24 mouse cellular contexts compared by ENCODE assay signal in genomic region chr10:88295091-88295490, GRCm38 (mm10).
DNase-seq lines count a peak whose midpoint lies in the region; ATAC-seq lines count a peak whose summit lies in the region.
"Had no signal": no experiment of that assay in that cellular context is flagged by ENCODE, and none has a peak within 500 bp of the region (broad histone marks: within the 10 kb centered on the region; RNA-seq: fewer than 3 reads in every experiment).

No protein-coding gene starts in this region.

- no peak overlapping the region for H3K9ac ChIP-seq in forebrain, embryonic 12.5 days
- H3K9ac ChIP-seq: embryonic facial prominence, embryonic 15.5 days; forebrain, embryonic 13.5 days; hindbrain, embryonic 14.5 days; limb, embryonic 12.5 days; lung, embryonic 15.5 days; midbrain, embryonic 15.5 days had no signal

- 89% methylated on average over 6 of the region's 6 CpGs for WGBS in forebrain, embryonic 12.5 days

- no peak for ATAC-seq in forebrain, embryonic 12.5 days (ENCODE audit: low FRiP score)
- ATAC-seq: forebrain, embryonic 13.5 days; intestine, postnatal 0 days; midbrain, embryonic 15.5 days had no signal

- no peaks in the 10 kb centered on the region for H3K36me3 ChIP-seq in forebrain, embryonic 12.5 days (replicated peaks)
- H3K36me3 ChIP-seq: embryonic facial prominence, embryonic 10.5 days; embryonic facial prominence, embryonic 15.5 days; G1E; limb, embryonic 12.5 days; lung, embryonic 15.5 days; midbrain, embryonic 10.5 days; midbrain, embryonic 15.5 days had no signal

- H3K4me2 ChIP-seq in forebrain, embryonic 12.5 days, result no peak overlapping the region
- H3K4me2 ChIP-seq: embryonic facial prominence, embryonic 15.5 days; forebrain, embryonic 13.5 days; hindbrain, embryonic 14.5 days; limb, embryonic 12.5 days; liver, embryonic 11.5 days; lung, embryonic 15.5 days; midbrain, embryonic 15.5 days had no signal

- no peaks in the 10 kb centered on the region for H3K4me1 ChIP-seq in forebrain, embryonic 12.5 days
- H3K4me1 ChIP-seq: forebrain, embryonic 13.5 days; limb, embryonic 12.5 days; midbrain, embryonic 10.5 days; midbrain, embryonic 15.5 days had no signal

- intact Hi-C loops in heart, postnatal 25 days (cut with DNase I), result no loop called here

- no peak overlapping the region for H3K27ac ChIP-seq in forebrain, embryonic 12.5 days
- H3K27ac ChIP-seq: embryonic facial prominence, embryonic 10.5 days; embryonic facial prominence, embryonic 15.5 days; forebrain, embryonic 13.5 days; hindbrain, embryonic 14.5 days; limb, embryonic 12.5 days; lung, embryonic 15.5 days; midbrain, embryonic 10.5 days; midbrain, embryonic 15.5 days had no signal

- no peaks in the 10 kb centered on the region for H3K9me3 ChIP-seq in forebrain, embryonic 12.5 days
- H3K9me3 ChIP-seq: embryonic facial prominence, embryonic 10.5 days; G1E; lung, embryonic 15.5 days; midbrain, embryonic 10.5 days; midbrain, embryonic 15.5 days had no signal

- peak; percentile 52 for DNase-seq in adrenal gland, postnatal 10 days
- DNase-seq in adrenal gland, postnatal 25 days, result no peak
- DNase-seq in heart, adult 8-10 months (ENCODE audit: low spot score), result peak; percentile 53
- DNase-seq in heart, postnatal 25 days (ENCODE audit: low spot score), result no peak
- peak; percentile 43 for DNase-seq in gastrocnemius, postnatal 25 days
- peak; percentile 26 for DNase-seq in heart, postnatal 4 days
- DNase-seq in embryo, embryonic 11 days, result no peak
- DNase-seq: adrenal gland, adult 8-10 months; cerebellum, adult 18-20 months; cerebellum, postnatal 10 days; kidney, adult 9 months; kidney, postnatal 14 days had no signal

- H3K27me3 ChIP-seq in forebrain, embryonic 12.5 days, result no peaks in the 10 kb centered on the region
- H3K27me3 ChIP-seq: embryonic facial prominence, embryonic 15.5 days; forebrain, embryonic 13.5 days; limb, embryonic 12.5 days; lung, embryonic 15.5 days; midbrain, embryonic 15.5 days had no signal

- no peak overlapping the region for H3K4me3 ChIP-seq in forebrain, embryonic 12.5 days (replicated peaks)
- H3K4me3 ChIP-seq: embryonic facial prominence, embryonic 10.5 days; embryonic facial prominence, embryonic 15.5 days; forebrain, embryonic 13.5 days; limb, embryonic 12.5 days; lung, embryonic 15.5 days; midbrain, embryonic 10.5 days; midbrain, embryonic 15.5 days had no signal

Comparison
In these comparisons a context has a peak if more than half of its experiments do, and no peak if none do; other contexts are left out.
1. DNase-seq: peak in adrenal gland, postnatal 10 days (single experiment), heart, adult 8-10 months (single experiment), gastrocnemius, postnatal 25 days (single experiment) and heart, postnatal 4 days (single experiment); none in adrenal gland, postnatal 25 days (single experiment), heart, postnatal 25 days (single experiment) and embryo, embryonic 11 days (single experiment).